Comparison of ENCODE assay signal across 9 mouse cellular contexts in genomic region chr11:115354183-115354582, GRCm38 (mm10). TPM values are rescaled to one million over a fixed set of nuclear protein-coding genes. Genes with fewer than 3 reads are reported as not detected.
DNase-seq lines count a peak whose midpoint lies in the region; ATAC-seq lines count a peak whose summit lies in the region.
"Had no signal": no experiment of that assay in that cellular context is flagged by ENCODE, and none has a peak within 500 bp of the region (broad histone marks: within the 10 kb centered on the region; RNA-seq: fewer than 3 reads in every experiment).

No protein-coding gene starts in this region.

- H3K9ac ChIP-seq in hindbrain, embryonic 11.5 days (ENCODE audit: low read depth, low read length), result no peak overlapping the region
- no peak overlapping the region for H3K9ac ChIP-seq in midbrain, embryonic 15.5 days

- no peak overlapping the region for H3K4me2 ChIP-seq in hindbrain, embryonic 11.5 days (replicated peaks; ENCODE audit: low read depth, low read length)
- H3K4me2 ChIP-seq in midbrain, embryonic 15.5 days, result no peak overlapping the region

- H3K27me3 ChIP-seq in forebrain, embryonic 10.5 days (ENCODE audit: poor library complexity, severe bottlenecking), result peaks cover 59% of the 10 kb centered on the region
- peaks cover 6% of the 10 kb centered on the region for H3K27me3 ChIP-seq in hindbrain, embryonic 11.5 days (ENCODE audit: control insufficient read depth, insufficient read depth, low read length)
- no peaks in the 10 kb centered on the region for H3K27me3 ChIP-seq in midbrain, embryonic 15.5 days (replicated peaks)

- no peak overlapping the region for H3K4me3 ChIP-seq in forebrain, embryonic 10.5 days
- no peak overlapping the region for H3K4me3 ChIP-seq in hindbrain, embryonic 11.5 days (ENCODE audit: low read depth, low read length)
- no peak overlapping the region for H3K4me3 ChIP-seq in midbrain, embryonic 15.5 days
- H3K4me3 ChIP-seq: erythroblast, embryonic 14.5 days had no signal

- no peaks in the 10 kb centered on the region for H3K9me3 ChIP-seq in forebrain, embryonic 10.5 days
- H3K9me3 ChIP-seq in hindbrain, embryonic 11.5 days (ENCODE audit: control insufficient read depth, low read length), result no peaks in the 10 kb centered on the region
- H3K9me3 ChIP-seq in midbrain, embryonic 15.5 days, result no peaks in the 10 kb centered on the region

- 11% methylated on average over 8 of the region's 8 CpGs for WGBS in forebrain, embryonic 10.5 days
- 10% methylated on average over 8 of the region's 8 CpGs for WGBS in hindbrain, embryonic 11.5 days
- WGBS in midbrain, embryonic 15.5 days, result 9% methylated on average over 8 of the region's 8 CpGs

- peak; percentile 36; the same call in 1 of the 2 replicates for ATAC-seq in hindbrain, embryonic 11.5 days (ENCODE audit: low FRiP score)
- peak; percentile 38; the same call in 1 of the 2 replicates for ATAC-seq in midbrain, embryonic 15.5 days (replicated peaks)

- H3K36me3 ChIP-seq in forebrain, embryonic 10.5 days (replicated peaks), result peaks cover 15% of the 10 kb centered on the region
- H3K36me3 ChIP-seq in hindbrain, embryonic 11.5 days (ENCODE audit: control insufficient read depth, insufficient read depth, low read length), result no peaks in the 10 kb centered on the region
- peaks cover 23% of the 10 kb centered on the region for H3K36me3 ChIP-seq in midbrain, embryonic 15.5 days (replicated peaks)

- no peak overlapping the region for H3K27ac ChIP-seq in forebrain, embryonic 10.5 days
- no peak overlapping the region for H3K27ac ChIP-seq in hindbrain, embryonic 11.5 days (ENCODE audit: low read depth, low read length)
- no peak overlapping the region for H3K27ac ChIP-seq in midbrain, embryonic 15.5 days

- H3K4me1 ChIP-seq in forebrain, embryonic 10.5 days, result peaks cover 28% of the 10 kb centered on the region
- H3K4me1 ChIP-seq in hindbrain, embryonic 11.5 days (replicated peaks; ENCODE audit: control insufficient read depth, insufficient read depth, low read length), result no peaks in the 10 kb centered on the region; the same call in none of the 2 replicates
- peaks cover 7% of the 10 kb centered on the region for H3K4me1 ChIP-seq in midbrain, embryonic 15.5 days

- intact Hi-C loops in left cerebral cortex, postnatal 4 days (cut with DNase I), result loop anchor here (10.0 kb wide), 1 partner anchor 149 kb away; no protein-coding TSS in a partner anchor

- DNase-seq in right cerebral cortex, adult 18-20 months, result peak; percentile 56
- DNase-seq in right cerebral cortex, postnatal 36 days (ENCODE audit: low spot score in 2 of 2), result no peak
- DNase-seq in c-Kit-negative CD71-positive TER-119-positive erythroid progenitor cells, embryonic 14.5 days (ENCODE audit: low read depth, low spot score), result peak; percentile 56
- peak; percentile 82 for DNase-seq in forebrain, embryonic 10.5 days (ENCODE audit: extremely low spot score, low spot score)
- peak; percentile 90 for DNase-seq in hindbrain, embryonic 11.5 days (ENCODE audit: low spot score)
- DNase-seq in left cerebral cortex, postnatal 4 days, result peak; percentile 79
- peak; percentile 51 to 84 for DNase-seq in spleen, postnatal 4 days (ENCODE audit: low spot score in 2 of 2)

RNA-seq across cellular contexts. Expression of gene Hid1, which starts 13.4 kb away (rescaled TPM):
- 16.2 and 18.2 TPM in 2 replicates for polyA plus RNA-seq in forebrain, embryonic 10.5 days (2016; fragmentation: Nextera tagmentation; extraction: Ambion mirVana)
- polyA plus RNA-seq in hindbrain, embryonic 11.5 days (2014; fragmentation: Nextera tagmentation; extraction: Ambion mirVana), result 10.9 and 15.3 TPM in 2 replicates
- 10 to 100 TPM; 72.7 to 80.6 TPM for total RNA-seq in left cerebral cortex, postnatal 4 days (2021)
- 67.0 and 67.2 TPM in 2 replicates for polyA plus RNA-seq in midbrain, embryonic 15.5 days (2015; fragmentation: Nextera tagmentation; extraction: Ambion mirVana)
- polyA plus RNA-seq: erythroblast, embryonic 14.5 days had no signal

RNA-seq across cellular contexts. Expression of gene Otop3, which starts 19.7 kb away (rescaled TPM):
- polyA plus RNA-seq in forebrain, embryonic 10.5 days (2016; fragmentation: Nextera tagmentation; extraction: Ambion mirVana), result not detected in 2 replicates
- polyA plus RNA-seq in hindbrain, embryonic 11.5 days (2014; fragmentation: Nextera tagmentation; extraction: Ambion mirVana), result 0.15 and 0.20 TPM in 2 replicates
- under 1 TPM in 1 of 2 experiments, not detected in 1; 0.42 TPM for total RNA-seq in left cerebral cortex, postnatal 4 days (2021)
- polyA plus RNA-seq in midbrain, embryonic 15.5 days (2015; fragmentation: Nextera tagmentation; extraction: Ambion mirVana), result 0.75 and 0.90 TPM in 2 replicates
- polyA plus RNA-seq: erythroblast, embryonic 14.5 days had no signal

RNA-seq across cellular contexts. Expression of gene Cdr2l, which starts 27.5 kb away (rescaled TPM):
- polyA plus RNA-seq in forebrain, embryonic 10.5 days (2016; fragmentation: Nextera tagmentation; extraction: Ambion mirVana), result 21.1 and 21.8 TPM in 2 replicates
- 19.0 and 20.0 TPM in 2 replicates for polyA plus RNA-seq in hindbrain, embryonic 11.5 days (2014; fragmentation: Nextera tagmentation; extraction: Ambion mirVana)
- total RNA-seq in left cerebral cortex, postnatal 4 days (2021), result 10 to 100 TPM; 31.4 to 33.1 TPM
- 26.9 and 27.3 TPM in 2 replicates for polyA plus RNA-seq in midbrain, embryonic 15.5 days (2015; fragmentation: Nextera tagmentation; extraction: Ambion mirVana)

RNA-seq across cellular contexts. Expression of gene Ush1g, which starts 32.3 kb away (rescaled TPM):
- polyA plus RNA-seq in forebrain, embryonic 10.5 days (2016; fragmentation: Nextera tagmentation; extraction: Ambion mirVana), result 0.05 TPM in 1 of 2 replicates, not detected in the other
- polyA plus RNA-seq in hindbrain, embryonic 11.5 days (2014; fragmentation: Nextera tagmentation; extraction: Ambion mirVana), result 0.05 TPM in 1 of 2 replicates, not detected in the other
- total RNA-seq in left cerebral cortex, postnatal 4 days (2021), result under 1 TPM in 1 of 2 experiments, not detected in 1; 0.24 TPM
- 0.09 and 0.18 TPM in 2 replicates for polyA plus RNA-seq in midbrain, embryonic 15.5 days (2015; fragmentation: Nextera tagmentation; extraction: Ambion mirVana)
- polyA plus RNA-seq: erythroblast, embryonic 14.5 days had no signal

RNA-seq across cellular contexts. Expression of gene Otop2, which starts 47.2 kb away (rescaled TPM):
- 0.12 TPM in 1 of 2 replicates, not detected in the other for polyA plus RNA-seq in forebrain, embryonic 10.5 days (2016; fragmentation: Nextera tagmentation; extraction: Ambion mirVana)
- polyA plus RNA-seq in hindbrain, embryonic 11.5 days (2014; fragmentation: Nextera tagmentation; extraction: Ambion mirVana), result not detected in 2 replicates
- total RNA-seq in left cerebral cortex, postnatal 4 days (2021), result not detected
- polyA plus RNA-seq in midbrain, embryonic 15.5 days (2015; fragmentation: Nextera tagmentation; extraction: Ambion mirVana), result 0.17 TPM in 1 of 2 replicates, not detected in the other
- polyA plus RNA-seq: erythroblast, embryonic 14.5 days had no signal

Comparison
In these comparisons a context has a peak if more than half of its experiments do, and no peak if none do; other contexts are left out.
1. DNase-seq: peak in right cerebral cortex, adult 18-20 months (single experiment), c-Kit-negative CD71-positive TER-119-positive erythroid progenitor cells, embryonic 14.5 days (single experiment), forebrain, embryonic 10.5 days (single experiment), hindbrain, embryonic 11.5 days (single experiment), left cerebral cortex, postnatal 4 days (single experiment) and spleen, postnatal 4 days (2 of 2); none in right cerebral cortex, postnatal 36 days (0 of 2).